Mouse (Mus musculus) left cerebral cortex, postnatal 25 days (tissue): ENCODE data around the gene Cachd1. TPM values are rescaled to one million over a fixed set of nuclear protein-coding genes. Genes with fewer than 3 reads are reported as not detected.

Source experiments
- DNase-seq, 2 experiments: peaks; one replicate each; pipeline ENCODE4 v3.0.0; 2022; ENCODE audit warnings: low spot score in 2 of 2, mixed read lengths in 1 of 2
- intact Hi-C: fragments of 180-260 bp; cut with DNase I; formaldehyde crosslinking; loops from one replicate; pipeline ENCODE4 v1.15.1; 2025
- total RNA-seq, 2 experiments: library from RNA; stranded (reverse); gene quantifications; 2 replicates each; pipeline ENCODE4 v1.2.3; 2021

The Cachd1 gene
- total RNA-seq, 2 experiments from 2014 or later = 14.1 to 16.0 TPM

- DNase-seq = no peak
- intact Hi-C loops = no loop called here
These were observed 6.4 kb downstream of the Cachd1 start for GRCm38 (mm10) chr4:100782891-100783290.

- intact Hi-C loops = no loop called here
These were observed 10.7 kb downstream of the Cachd1 start for GRCm38 (mm10) chr4:100787201-100787600.

GRCm38 (mm10) chr4:100790176-100790575, 13.7 kb downstream of the Cachd1 start:
- intact Hi-C loops = no loop called here
- DNase-seq = no peak

More at GRCm38 (mm10) chr4:100787201-100787600, 10.7 kb downstream of the Cachd1 start:
- DNase-seq = no peak

GRCm38 (mm10) chr4:100793147-100793546, 16.7 kb downstream of the Cachd1 start:
- intact Hi-C loops = no loop called here

GRCm38 (mm10) chr4:100795523-100795922, 19.0 kb downstream of the Cachd1 start:
- intact Hi-C loops = no loop called here

More at GRCm38 (mm10) chr4:100793147-100793546, 16.7 kb downstream of the Cachd1 start:
- no peak for DNase-seq

GRCm38 (mm10) chr4:100800730-100801442, 24.4 kb downstream of the Cachd1 start:
- intact Hi-C loops = no loop called here
- DNase-seq = no peak

More at GRCm38 (mm10) chr4:100795523-100795922, 19.0 kb downstream of the Cachd1 start:
- no peak for DNase-seq

- no peak for DNase-seq
- intact Hi-C loops = no loop called here
These were observed 24.9 kb downstream of the Cachd1 start for GRCm38 (mm10) chr4:100801443-100801786.

GRCm38 (mm10) chr4:100811057-100811695, 34.7 kb downstream of the Cachd1 start:
- intact Hi-C loops = no loop called here
- no peak for DNase-seq

- intact Hi-C loops = no loop called here
- no peak for DNase-seq
These were observed 35.5 kb downstream of the Cachd1 start for GRCm38 (mm10) chr4:100811802-100812510.

- DNase-seq = no peak
- intact Hi-C loops = no loop called here
These were observed 37.4 kb downstream of the Cachd1 start for GRCm38 (mm10) chr4:100813767-100814461.

- intact Hi-C loops = no loop called here
These were observed 42.8 kb downstream of the Cachd1 start for GRCm38 (mm10) chr4:100819238-100819637.

GRCm38 (mm10) chr4:100822526-100822925, 46.1 kb downstream of the Cachd1 start:
- intact Hi-C loops = no loop called here
- no peak for DNase-seq

More at GRCm38 (mm10) chr4:100819238-100819637, 42.8 kb downstream of the Cachd1 start:
- no peak for DNase-seq

- intact Hi-C loops = no loop called here
- DNase-seq = no peak
These were observed 50.9 kb downstream of the Cachd1 start for GRCm38 (mm10) chr4:100827374-100827773.

GRCm38 (mm10) chr4:100828737-100829136, 52.3 kb downstream of the Cachd1 start:
- no peak for DNase-seq
- intact Hi-C loops = no loop called here

- DNase-seq = no peak
- intact Hi-C loops = no loop called here
These were observed 60.7 kb downstream of the Cachd1 start for GRCm38 (mm10) chr4:100837205-100837604.

- intact Hi-C loops = no loop called here
- no peak for DNase-seq
These were observed 66.2 kb downstream of the Cachd1 start for GRCm38 (mm10) chr4:100842629-100843028.

- no peak for DNase-seq
- intact Hi-C loops = no loop called here
These were observed 66.6 kb downstream of the Cachd1 start for GRCm38 (mm10) chr4:100843119-100843518.

GRCm38 (mm10) chr4:100850846-100851495, 74.5 kb downstream of the Cachd1 start:
- intact Hi-C loops = no loop called here
- DNase-seq = no peak

GRCm38 (mm10) chr4:100852448-100852847, 76.0 kb downstream of the Cachd1 start:
- DNase-seq = no peak
- intact Hi-C loops = no loop called here
